Mouse (Mus musculus): ENCODE results near the gene Slc30a7. TPM values are rescaled to one million over a fixed set of nuclear protein-coding genes. Genes with fewer than 3 reads are reported as not detected.

The Slc30a7 gene
- 23.2 and 29.0 TPM in 2 replicates for polyA plus RNA-seq (2015; fragmentation: Nextera tagmentation; extraction: Ambion mirVana)

DNA sequence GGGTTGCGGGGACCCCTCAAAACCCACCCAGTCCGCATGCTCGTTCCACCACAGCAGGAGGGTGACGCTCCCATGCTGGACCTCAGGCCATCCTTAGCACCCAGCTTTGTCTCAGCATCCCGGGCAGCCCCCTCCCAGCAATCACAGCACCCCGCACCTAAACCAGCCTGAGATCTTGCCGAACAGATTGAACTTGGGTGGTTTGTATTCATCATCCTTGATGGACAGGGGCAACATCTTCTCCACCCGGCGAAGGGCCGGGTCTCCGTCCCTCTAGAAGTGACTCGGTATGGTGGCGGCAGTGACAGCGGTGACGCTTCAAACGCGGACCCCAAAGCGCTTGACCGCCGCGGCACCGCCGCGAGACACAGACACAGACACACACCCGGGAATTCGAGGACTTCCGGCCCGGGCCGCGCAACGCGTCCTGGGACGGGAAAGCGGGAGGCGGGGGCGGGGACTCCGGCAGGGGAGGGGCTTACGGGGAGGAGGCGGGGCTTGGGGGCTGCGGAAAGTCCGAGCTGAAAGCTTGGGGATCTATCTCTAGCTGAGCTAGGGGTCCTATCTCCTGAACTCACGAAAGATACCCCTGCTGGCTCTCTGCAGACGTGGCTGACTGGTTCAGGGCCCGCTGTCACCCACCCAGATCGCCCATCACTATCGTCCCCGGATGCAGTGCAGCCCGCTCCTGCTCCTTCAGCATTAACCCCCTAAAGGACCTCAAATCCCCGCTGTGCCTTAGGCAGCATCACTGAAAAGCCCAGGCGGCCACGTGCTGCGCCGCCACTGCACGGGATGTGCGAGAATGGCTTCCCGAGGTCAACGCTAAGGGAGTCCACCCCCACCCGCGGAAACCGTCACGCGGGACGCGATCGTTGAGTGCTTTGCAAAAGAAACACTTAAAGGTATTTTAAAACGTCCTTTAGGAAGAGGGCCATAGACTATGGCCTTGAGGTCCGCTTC is at the start of gene Slc30a7, which contains the start of gene Extl2:
Gene Slc30a7, minus strand, starts transcription at position 429 of the 963 bp plus-strand sequence.
Gene Extl2, plus strand, starts transcription at position 485 of the 963 bp plus-strand sequence.
- no peaks in the 10 kb centered on the region for H3K9me3 ChIP-seq (replicated peaks; ENCODE audit: low read length)
- no peaks in the 10 kb centered on the region for H3K4me1 ChIP-seq (replicated peaks; ENCODE audit: insufficient read depth, low read length)
- TF ChIP-seq CTCF (IDR thresholded peaks at IDR 0.05; ENCODE audit: low read depth), result no peak
- H3K4me2 ChIP-seq (ENCODE audit: low read length), result peak within 1 kb of the TSS; percentile 74
- ATAC-seq (replicated peaks; ENCODE audit: low FRiP score, low read depth), result peak; percentile 95
- H3K27ac ChIP-seq, result peak within 1 kb of the TSS; percentile 92
- peak within 1 kb of the TSS; percentile 71 for H3K9ac ChIP-seq (ENCODE audit: low read depth, low read length)
- peak; percentile 88 for DNase-seq (ENCODE audit: low spot score)
- H3K36me3 ChIP-seq (ENCODE audit: insufficient read depth, low read length), result no peaks in the 10 kb centered on the region
- WGBS, result under 1% methylated on average over 66 of the region's 67 CpGs
- H3K4me3 ChIP-seq (replicated peaks; ENCODE audit: low read depth, low read length), result peak within 1 kb of the TSS; percentile 91
- H3K27me3 ChIP-seq (ENCODE audit: insufficient read depth, low read length), result no peaks in the 10 kb centered on the region

DNA sequence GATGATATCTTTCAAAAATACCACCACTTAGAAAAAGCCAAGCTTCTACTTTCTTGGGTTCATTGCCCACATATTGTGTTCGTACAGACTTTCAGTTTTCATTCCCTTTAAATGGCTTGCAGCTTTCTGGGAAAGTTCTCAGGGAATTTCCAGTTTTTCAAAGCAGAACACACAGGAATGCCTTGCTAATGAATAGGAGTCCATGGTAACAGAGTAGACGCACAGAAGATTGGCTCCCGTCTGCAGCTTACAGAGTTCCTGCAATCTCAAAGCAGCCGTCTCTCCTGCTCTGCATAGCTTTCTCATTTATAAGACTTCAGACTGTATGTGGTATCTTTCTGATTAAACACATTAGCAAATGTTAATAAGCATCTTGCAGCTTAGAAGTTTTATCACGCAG is 39.8 kb upstream of the Slc30a7 start:
- H3K4me2 ChIP-seq (ENCODE audit: low read length), result no peak overlapping the region
- no peak overlapping the region for H3K27ac ChIP-seq
- ATAC-seq (replicated peaks; ENCODE audit: low FRiP score, low read depth) (no peak), DNase-seq (ENCODE audit: low spot score) (no peak)
- no peak overlapping the region for H3K9ac ChIP-seq (ENCODE audit: low read depth, low read length)
- TF ChIP-seq CTCF (IDR thresholded peaks at IDR 0.05; ENCODE audit: low read depth), result no peak
- 71% methylated on average over 5 of the region's 5 CpGs for WGBS
- no peak overlapping the region for H3K4me3 ChIP-seq (replicated peaks; ENCODE audit: low read depth, low read length)
- no peaks in the 10 kb centered on the region for H3K27me3 ChIP-seq (ENCODE audit: insufficient read depth, low read length)
- no peaks in the 10 kb centered on the region for H3K4me1 ChIP-seq (replicated peaks; ENCODE audit: insufficient read depth, low read length)
- no peaks in the 10 kb centered on the region for H3K9me3 ChIP-seq (replicated peaks; ENCODE audit: low read length)
- H3K36me3 ChIP-seq (ENCODE audit: insufficient read depth, low read length), result no peaks in the 10 kb centered on the region

DNA sequence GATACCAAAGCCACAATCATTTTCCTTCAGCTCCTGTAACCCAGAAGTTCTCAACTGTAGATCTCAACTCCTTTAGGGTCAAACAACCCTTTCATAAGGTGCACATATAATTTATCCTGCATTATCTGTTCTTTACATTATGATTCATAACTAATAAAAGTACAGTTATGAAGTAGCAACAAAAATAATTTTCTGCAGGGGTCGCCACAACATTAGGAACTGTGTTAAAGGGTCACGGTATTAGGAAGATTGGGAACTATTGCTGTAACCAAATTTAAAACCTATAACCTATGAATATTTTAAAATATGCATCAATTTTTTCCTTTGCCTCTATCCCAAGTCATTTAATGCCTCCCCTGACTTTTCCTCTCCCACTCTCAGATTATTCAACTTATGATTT is 38.8 kb upstream of the Slc30a7 start:
- no peak overlapping the region for H3K4me3 ChIP-seq (replicated peaks; ENCODE audit: low read depth, low read length)
- no peaks in the 10 kb centered on the region for H3K27me3 ChIP-seq (ENCODE audit: insufficient read depth, low read length)
- H3K27ac ChIP-seq, result no peak overlapping the region
- ATAC-seq (replicated peaks; ENCODE audit: low FRiP score, low read depth) (no peak), DNase-seq (ENCODE audit: low spot score) (peak; percentile 28)
- no peak overlapping the region for H3K9ac ChIP-seq (ENCODE audit: low read depth, low read length)
- TF ChIP-seq CTCF (IDR thresholded peaks at IDR 0.05; ENCODE audit: low read depth), result peak; percentile 51
- 72% methylated on average over 2 of the region's 2 CpGs for WGBS
- H3K4me1 ChIP-seq (replicated peaks; ENCODE audit: insufficient read depth, low read length), result no peaks in the 10 kb centered on the region
- no peaks in the 10 kb centered on the region for H3K9me3 ChIP-seq (replicated peaks; ENCODE audit: low read length)
- H3K4me2 ChIP-seq (ENCODE audit: low read length), result no peak overlapping the region
- no peaks in the 10 kb centered on the region for H3K36me3 ChIP-seq (ENCODE audit: insufficient read depth, low read length)

DNA sequence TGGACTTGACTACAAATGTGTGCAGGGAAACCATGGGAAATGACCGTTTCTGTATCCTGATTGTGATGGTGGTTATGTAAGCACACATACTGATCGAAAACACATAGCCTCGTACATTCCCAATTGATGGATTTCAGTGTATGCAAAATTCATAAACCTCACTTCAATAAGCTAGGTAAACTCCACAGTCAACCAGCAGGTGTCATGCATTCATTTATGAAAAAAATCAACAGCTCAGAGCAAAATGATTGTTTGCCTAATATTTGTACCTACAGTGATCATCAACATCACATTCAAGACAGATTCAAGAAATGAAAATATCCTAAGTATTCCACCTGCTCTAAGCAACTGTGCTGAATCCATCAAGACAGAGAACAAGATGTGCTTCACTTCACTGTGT is 33.6 kb upstream of the Slc30a7 start:
- Histone ChIP-seq H3K9ac (ENCODE audit: low read depth, low read length) (no peak overlapping the region), H3K9me3 (replicated peaks; ENCODE audit: low read length) (no peaks in the 10 kb centered on the region), H3K4me1 (replicated peaks; ENCODE audit: insufficient read depth, low read length) (no peaks in the 10 kb centered on the region), H3K27ac (no peak overlapping the region), H3K27me3 (ENCODE audit: insufficient read depth, low read length) (no peaks in the 10 kb centered on the region), H3K36me3 (ENCODE audit: insufficient read depth, low read length) (no peaks in the 10 kb centered on the region), H3K4me2 (ENCODE audit: low read length) (no peak overlapping the region), H3K4me3 (replicated peaks; ENCODE audit: low read depth, low read length) (no peak overlapping the region)
- WGBS, result 85% methylated on average over 3 of the region's 3 CpGs
- TF ChIP-seq CTCF (IDR thresholded peaks at IDR 0.05; ENCODE audit: low read depth), result peak; percentile 63
- DNase-seq (ENCODE audit: low spot score), result no peak
- ATAC-seq (replicated peaks; ENCODE audit: low FRiP score, low read depth), result no peak

DNA sequence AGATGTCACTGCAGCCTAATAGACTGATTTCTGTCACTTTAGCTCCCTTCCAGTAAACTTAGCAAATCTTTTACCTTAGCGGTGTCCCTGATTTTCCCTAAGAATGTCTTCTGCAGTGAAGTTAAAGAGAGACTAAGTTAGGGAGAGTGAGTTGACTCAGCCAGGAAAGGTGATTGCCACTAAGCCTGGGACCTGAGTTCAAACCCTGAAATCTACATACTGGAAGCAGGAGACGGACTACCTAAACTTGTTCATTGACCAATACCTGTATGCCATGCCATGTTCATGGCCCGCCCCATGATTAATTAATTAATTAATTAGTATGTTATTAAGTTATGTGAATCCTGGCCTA is 26.6 kb upstream of the Slc30a7 start:
- no peak for ATAC-seq (replicated peaks; ENCODE audit: low FRiP score, low read depth)
- no peak overlapping the region for H3K9ac ChIP-seq (ENCODE audit: low read depth, low read length)
- WGBS, result 64% methylated on average over 3 of the region's 3 CpGs
- H3K36me3 ChIP-seq (ENCODE audit: insufficient read depth, low read length), result no peaks in the 10 kb centered on the region
- H3K4me3 ChIP-seq (replicated peaks; ENCODE audit: low read depth, low read length), result no peak overlapping the region
- no peaks in the 10 kb centered on the region for H3K27me3 ChIP-seq (ENCODE audit: insufficient read depth, low read length)
- H3K4me1 ChIP-seq (replicated peaks; ENCODE audit: insufficient read depth, low read length), result no peaks in the 10 kb centered on the region
- no peaks in the 10 kb centered on the region for H3K9me3 ChIP-seq (replicated peaks; ENCODE audit: low read length)
- DNase-seq (ENCODE audit: low spot score), result peak; percentile 89
- no peak overlapping the region for H3K27ac ChIP-seq
- peak; percentile 91 for TF ChIP-seq CTCF (IDR thresholded peaks at IDR 0.05; ENCODE audit: low read depth)
- H3K4me2 ChIP-seq (ENCODE audit: low read length), result no peak overlapping the region

DNA sequence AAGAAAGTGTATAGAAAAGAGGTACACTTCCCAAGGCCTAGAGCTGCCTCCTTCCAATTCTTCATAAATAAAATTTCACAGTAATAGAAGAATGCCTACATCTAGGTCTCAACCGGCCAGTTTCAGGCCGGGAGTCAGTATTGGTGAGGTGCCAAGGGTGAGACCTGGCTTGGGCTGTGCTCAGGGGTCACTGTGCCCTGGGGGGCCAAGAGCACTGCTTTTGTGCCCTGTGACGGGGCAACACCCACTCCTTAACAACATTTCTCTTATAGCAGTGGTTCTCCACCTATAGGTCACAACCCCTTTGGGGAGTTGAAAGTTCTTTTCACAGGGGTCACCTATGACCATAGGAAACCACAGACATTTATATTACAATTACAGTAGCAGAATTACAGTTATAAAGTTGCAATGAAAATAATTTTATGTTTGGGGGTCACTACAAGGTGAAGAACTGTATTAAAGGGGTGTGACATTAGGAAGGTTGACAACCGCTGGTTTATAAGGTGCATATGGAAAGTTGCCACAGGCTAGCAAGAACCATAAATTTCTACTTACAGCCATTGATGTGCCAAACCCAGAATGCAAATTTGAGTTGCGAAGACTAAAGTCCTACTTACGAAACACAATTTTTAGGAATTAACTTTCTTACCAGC is 26.1 kb upstream of the Slc30a7 start:
- no peaks in the 10 kb centered on the region for H3K9me3 ChIP-seq (replicated peaks; ENCODE audit: low read length)
- 46% methylated on average over 6 of the region's 6 CpGs for WGBS
- no peak overlapping the region for H3K4me3 ChIP-seq (replicated peaks; ENCODE audit: low read depth, low read length)
- H3K36me3 ChIP-seq (ENCODE audit: insufficient read depth, low read length), result 0 out of 2 replicates have a peak, but pooled peaks cover 3% of the 10 kb centered on the region
- H3K4me2 ChIP-seq (ENCODE audit: low read length), result no peak overlapping the region
- no peak overlapping the region for H3K9ac ChIP-seq (ENCODE audit: low read depth, low read length)
- no peak; the same call in 1 of the 2 replicates for ATAC-seq (replicated peaks; ENCODE audit: low FRiP score, low read depth)
- TF ChIP-seq CTCF (IDR thresholded peaks at IDR 0.05; ENCODE audit: low read depth), result no peak
- H3K27me3 ChIP-seq (ENCODE audit: insufficient read depth, low read length), result no peaks in the 10 kb centered on the region
- H3K27ac ChIP-seq, result no peak overlapping the region
- H3K4me1 ChIP-seq (replicated peaks; ENCODE audit: insufficient read depth, low read length), result no peaks in the 10 kb centered on the region
- no peak for DNase-seq (ENCODE audit: low spot score)
